Mouse (Mus musculus) frontal cortex, postnatal 14 days (tissue): ENCODE measurements around the gene Pclo.
"Not testable (repeated sequence)": the region's sequence is repeated elsewhere in the genome, so short reads cannot be mapped to it uniquely, and the experiment has no call there.

Experiments
- DNase-seq, 2 experiments: peaks; one replicate each; pipeline ENCODE4 v3.0.0; 2022; ENCODE audit warnings: low spot score in 2 of 2

Gene Pclo

GRCm38 (mm10) chr5:14680419-14680818 lies 165.7 kb downstream of the Pclo start:
- no peak for DNase-seq

- no peak for DNase-seq
Measured at GRCm38 (mm10) chr5:14691995-14692394, 177.3 kb downstream of the Pclo start.

DNA sequence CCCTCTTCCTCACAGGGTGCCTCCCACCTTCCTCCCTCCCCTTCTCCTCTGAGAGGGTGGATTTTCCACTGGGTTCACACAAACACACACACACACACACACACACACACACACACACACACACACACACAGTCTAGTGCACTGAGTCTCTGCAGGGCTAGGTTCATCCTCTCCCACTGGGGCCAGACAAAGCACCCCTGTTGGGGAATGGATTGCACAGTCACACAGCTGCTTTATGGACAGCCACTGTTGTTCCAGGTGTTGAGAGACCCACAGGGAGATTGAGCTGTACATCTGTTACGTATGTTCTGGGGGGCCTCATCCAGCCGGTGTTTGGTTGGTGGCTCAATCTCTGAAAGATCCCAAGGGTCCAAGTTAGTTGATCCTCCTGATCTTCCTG lies 182.0 kb downstream of the Pclo start:
- no peak for DNase-seq

- no peak for DNase-seq
Measured at GRCm38 (mm10) chr5:14700900-14701299, 186.2 kb downstream of the Pclo start.

DNA sequence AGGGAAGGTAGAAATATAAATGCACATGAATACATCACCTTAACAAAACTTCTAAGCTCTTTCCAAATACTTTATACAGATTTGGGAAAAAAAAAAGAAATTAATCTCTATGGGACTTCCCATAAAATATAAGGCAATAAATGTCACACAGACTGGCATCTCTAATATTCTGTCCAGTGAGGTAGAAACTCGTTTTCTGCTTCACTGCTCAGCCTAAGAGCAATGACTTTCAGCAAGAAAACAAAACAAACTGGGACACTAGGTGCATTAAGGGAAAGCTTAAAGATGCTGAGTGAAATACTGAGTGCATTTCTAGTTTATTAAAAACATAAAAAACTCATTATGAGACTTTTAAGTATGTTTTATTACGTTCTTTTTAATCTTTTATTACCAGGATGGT lies 190.7 kb downstream of the Pclo start:
- DNase-seq = no peak

GRCm38 (mm10) chr5:14707311-14707710 lies 192.6 kb downstream of the Pclo start:
- no peak for DNase-seq

DNA sequence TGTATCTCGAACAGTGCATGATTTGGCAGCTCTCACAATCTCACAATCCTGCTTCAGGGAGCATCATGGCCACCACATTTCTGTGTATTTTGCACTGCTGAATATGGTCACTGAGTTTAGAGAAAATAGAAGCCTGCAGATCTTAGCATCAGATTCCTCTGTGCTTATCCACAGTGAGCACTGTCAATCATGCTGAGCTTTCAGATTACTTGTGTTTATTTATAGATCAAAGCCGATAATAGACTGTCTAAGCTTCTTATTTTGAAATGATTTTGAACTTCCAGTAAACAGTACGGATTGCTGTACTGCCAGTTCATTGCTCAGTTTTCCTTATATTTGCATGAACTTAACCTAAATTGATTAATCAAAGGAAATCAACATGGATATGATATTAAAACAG lies 208.9 kb downstream of the Pclo start:
- DNase-seq = no peak

- DNase-seq = no peak
Measured at GRCm38 (mm10) chr5:14728676-14729253, 214.0 kb downstream of the Pclo start.

GRCm38 (mm10) chr5:14750882-14751281 lies 236.2 kb downstream of the Pclo start:
- DNase-seq = no peak

DNA sequence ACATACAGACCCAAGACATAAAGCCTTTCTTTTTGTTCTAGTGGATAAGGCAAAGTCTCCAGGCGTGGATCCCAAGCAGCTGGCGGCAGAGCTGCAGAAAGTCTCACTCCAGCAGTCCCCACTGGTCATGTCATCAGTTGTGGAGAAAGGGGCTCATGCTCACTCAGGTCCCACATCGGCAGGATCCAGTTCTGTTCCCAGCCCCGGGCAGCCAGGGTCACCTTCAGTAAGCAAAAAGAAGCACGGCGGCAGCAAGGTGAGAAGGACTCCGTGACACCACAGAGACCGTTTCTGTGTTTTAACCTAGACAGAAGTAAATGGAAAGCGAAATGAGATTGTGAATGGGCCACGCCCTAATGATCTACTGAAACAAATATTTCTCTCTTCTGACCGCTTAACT lies 252.0 kb downstream of the Pclo start:
- no peak for DNase-seq

DNA sequence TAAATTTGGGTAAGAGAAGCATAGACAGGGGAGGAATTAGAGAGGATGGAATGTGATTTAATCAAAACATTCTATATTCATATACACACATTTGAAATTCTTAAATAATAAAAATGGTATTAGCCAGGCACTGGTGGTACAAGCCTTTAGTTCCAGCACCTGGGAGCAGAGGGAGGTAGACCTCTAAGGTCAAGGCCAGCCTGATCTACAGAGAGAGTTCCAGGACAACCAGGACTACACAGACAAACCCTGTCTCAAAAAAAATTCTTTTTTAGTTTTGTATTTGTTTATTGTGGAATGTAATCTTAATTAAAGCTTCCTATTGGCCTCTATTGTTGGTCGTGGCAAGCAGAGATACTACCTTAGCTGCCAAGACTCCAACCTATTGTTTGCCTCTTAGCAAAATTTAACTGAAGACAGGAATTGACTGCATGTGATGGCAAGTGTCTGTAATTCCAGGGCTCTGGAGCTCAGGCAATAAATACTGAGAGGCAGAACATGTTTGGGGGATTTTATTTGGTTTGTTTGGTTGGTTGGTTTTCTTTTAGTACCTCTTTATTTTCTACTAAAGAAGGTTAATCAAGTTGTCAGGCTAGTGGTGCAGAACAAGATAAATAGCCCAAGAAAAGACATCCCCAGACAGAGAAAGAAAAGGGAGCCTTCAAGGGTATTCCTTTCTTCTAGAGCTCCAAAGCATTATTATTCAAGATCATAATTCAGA lies 267.8 kb downstream of the Pclo start:
- no peak for DNase-seq

DNA sequence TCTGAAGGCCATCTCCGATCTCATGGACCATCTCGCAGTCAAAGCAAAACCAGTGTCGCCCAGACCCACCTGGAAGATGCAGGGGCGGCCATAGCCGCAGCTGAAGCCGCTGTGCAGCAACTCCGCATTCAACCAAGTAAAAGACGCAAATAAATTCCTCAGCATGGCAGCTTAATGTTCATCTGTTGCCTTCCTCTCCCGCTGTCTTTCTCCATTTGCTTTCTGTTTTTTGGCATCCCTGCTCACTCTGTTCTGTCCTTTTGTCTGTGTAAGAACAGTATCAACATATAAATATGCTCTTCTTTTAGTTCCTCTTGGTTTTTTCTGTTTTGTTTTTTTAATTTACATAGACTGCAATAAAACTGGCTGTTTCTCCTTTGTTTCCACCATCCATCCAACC lies 279.2 kb downstream of the Pclo start:
- no peak for DNase-seq

DNA sequence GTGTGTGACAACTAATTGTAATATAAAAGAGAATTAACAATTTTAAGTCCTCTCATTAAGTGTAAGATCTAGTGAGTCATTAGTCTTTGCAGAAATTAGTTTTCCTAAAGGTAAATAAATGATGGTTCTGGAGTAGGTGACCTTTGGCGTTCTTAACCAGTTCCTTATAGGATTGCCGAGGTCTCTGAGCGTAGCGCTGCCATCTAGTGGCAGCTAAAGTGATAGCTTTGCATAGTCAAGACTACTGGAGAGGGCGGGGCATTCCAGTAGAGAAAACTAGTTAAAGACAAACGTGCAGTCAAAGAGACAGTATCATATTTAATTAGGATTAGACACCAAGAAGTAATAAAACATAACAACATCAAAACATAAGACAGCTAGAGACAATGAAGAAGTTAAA lies 292.4 kb downstream of the Pclo start:
- peak; percentile 16 to 28 for DNase-seq

- DNase-seq = no peak
Measured at GRCm38 (mm10) chr5:14833165-14833860, 318.6 kb downstream of the Pclo start.

DNA sequence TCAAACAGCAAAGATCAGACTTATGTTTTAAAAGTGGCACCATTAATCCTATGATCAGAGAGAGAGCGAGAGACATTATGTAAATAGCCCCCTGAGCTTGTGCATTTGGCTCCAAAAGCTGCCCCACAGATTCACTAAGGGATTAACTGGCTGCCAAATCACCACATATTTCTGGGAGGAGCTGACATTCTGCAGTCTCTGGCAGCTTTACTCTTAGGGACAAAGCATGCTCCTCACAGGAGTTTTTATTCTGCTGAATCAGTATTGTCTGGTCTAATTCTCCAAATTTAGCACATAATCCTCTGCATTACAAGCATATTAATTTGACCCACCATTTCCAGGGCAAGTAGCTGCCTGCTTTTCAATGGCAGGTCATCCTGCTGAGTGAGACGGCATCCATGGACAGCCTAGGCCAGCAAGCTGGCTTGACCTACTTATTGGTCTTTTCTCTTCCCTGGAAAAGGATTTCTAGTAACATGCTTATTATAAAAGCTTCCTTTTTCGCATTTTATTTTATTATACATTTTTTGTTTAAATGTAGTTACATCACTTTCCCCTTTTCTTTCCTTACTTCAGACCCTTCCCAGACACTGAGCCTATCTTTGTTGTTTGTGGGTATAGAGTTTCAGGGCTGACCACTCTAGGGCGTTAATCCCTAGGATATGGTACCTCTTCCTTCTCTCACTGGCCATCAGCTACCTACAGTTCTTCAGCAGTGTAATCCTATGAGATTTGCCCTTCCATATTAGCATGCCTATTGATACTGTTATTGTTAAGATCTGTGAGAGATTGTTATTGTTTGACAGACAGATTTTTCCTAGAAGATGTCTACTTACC lies 319.7 kb downstream of the Pclo start:
- DNase-seq = no peak

DNA sequence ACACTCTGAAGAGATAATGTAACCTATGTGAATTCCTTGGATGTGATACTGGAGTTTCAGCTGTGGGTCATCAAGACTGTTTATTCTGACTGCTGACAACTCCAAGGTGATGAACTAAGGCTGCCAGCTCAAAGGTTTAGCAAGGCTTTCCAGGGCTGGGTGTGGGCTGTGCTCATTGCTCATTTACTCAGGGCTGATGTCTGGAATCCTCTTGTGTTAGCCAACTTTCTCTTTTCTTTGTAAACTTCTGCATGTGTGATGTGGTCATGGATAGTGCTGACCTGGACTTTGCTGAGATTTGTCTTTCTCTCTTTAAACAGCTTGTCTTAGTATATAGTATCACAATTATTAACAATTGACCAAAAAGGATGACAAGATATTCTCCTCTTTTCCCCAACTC lies 338.9 kb downstream of the Pclo start:
- no peak for DNase-seq

- DNase-seq = not testable (repeated sequence)
Measured at GRCm38 (mm10) chr5:14885291-14885690, 370.6 kb downstream of the Pclo start.

DNA sequence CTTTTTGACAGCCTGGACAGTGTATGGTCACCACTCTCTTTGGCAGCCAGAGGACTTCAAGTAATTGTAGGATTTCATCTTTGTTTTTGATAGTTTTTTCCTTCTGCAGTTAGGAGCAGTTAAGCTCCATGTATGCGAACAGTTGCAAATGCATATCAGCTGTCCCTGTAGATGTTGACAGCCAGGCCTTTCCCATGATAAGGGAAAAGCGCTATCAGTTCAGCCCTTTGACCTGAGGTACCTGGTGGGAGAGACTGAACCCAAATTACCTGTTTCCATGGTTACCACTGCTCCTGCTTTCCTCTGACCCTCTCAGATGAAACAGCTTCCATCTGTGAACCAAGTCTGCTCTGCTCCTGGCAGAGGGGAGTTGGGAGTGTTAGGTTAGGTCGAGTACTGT lies 377.5 kb downstream of the Pclo start:
- DNase-seq = no peak

DNA sequence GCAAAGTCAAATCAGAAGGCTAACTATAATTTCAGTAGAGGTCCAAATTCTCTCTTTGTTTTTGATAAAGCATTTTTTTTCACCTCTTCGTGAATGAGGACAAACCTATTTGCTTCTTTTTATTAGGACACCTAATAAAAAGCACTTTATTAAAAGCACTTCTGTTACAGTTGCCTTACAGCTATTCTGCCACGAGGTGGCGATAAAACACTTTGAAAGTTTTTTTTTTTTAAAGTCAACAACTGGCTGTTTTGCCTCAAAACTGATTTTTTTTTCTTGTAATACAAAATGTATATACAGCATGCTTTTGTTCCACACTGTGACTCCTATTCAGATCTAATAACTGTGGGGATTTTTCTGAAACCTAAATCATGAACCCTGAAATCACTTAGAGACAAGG lies 388.8 kb downstream of the Pclo start:
- not testable (repeated sequence) for DNase-seq
